Mouse (Mus musculus) thymus, adult 18-20 months (tissue): Measurements from ENCODE around the gene Irf3.
"Not testable (repeated sequence)": the region's sequence is repeated elsewhere in the genome, so short reads cannot be mapped to it uniquely, and the experiment has no call there.

Experiments used
- DNase-seq, 2 experiments: peaks; one replicate each; pipeline ENCODE4 v3.0.0; 2022; ENCODE audit warnings: mixed read lengths in 2 of 2

Gene Irf3

GRCm38 (mm10) chr7:45008411-45008810 lies 11.0 kb downstream of the Irf3 start:
- no peak for DNase-seq

GRCm38 (mm10) chr7:45012011-45012410 lies 14.6 kb downstream of the Irf3 start:
- no peak for DNase-seq

DNA sequence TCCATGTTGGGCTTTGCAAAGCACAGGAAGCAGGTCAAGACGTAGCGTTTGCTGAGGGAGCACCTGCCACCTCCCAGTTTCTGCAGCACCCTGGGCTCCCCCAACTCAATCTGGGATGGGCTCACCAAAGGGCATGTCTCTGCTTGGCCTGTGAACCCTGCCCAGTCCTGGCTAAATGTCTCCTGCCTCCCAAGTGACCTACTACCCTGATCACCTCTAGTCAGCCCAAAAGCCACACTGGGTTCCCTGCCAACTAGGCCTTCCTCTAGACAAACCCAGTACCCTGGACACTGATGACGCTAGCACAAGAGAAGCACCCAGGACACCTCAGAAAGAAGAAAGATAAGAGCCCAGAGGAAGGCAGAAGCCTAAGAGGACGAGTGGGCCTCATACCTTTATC lies 15.4 kb downstream of the Irf3 start:
- no peak for DNase-seq

DNA sequence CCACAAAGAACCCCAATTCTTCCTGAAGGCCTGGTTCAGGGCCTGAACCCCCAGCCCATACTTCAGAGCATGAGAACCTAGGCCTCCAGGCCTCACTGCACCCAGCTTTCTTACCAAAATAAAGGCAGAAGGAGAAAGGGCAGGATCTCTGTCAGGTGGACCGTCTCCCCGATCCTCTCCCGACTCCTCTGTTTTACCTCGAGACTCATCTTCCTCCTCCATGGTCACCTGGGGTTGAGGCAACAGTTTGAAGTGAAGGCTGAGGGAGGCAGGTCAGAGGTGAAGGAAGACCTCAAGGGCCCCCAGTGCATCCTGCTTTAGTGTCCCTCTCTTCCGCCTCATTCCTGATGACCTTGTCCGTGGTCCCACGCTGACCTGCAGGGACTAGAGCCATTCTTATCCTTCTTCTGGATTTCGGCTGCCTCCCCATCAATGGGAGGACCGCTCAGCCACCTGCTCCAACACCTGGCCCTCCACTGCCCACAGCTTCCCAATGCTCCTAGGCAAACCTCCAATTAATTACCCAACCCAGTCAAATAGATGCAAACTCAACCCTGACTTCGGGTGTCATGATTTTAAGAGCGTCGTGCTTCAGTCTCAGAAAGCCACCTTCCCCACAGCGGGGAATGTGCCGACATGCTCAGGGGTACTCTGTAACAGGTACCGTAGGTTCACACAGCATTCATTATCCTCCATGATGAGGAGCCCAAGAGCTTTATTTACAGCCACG lies 16.1 kb downstream of the Irf3 start:
- no peak for DNase-seq

DNA sequence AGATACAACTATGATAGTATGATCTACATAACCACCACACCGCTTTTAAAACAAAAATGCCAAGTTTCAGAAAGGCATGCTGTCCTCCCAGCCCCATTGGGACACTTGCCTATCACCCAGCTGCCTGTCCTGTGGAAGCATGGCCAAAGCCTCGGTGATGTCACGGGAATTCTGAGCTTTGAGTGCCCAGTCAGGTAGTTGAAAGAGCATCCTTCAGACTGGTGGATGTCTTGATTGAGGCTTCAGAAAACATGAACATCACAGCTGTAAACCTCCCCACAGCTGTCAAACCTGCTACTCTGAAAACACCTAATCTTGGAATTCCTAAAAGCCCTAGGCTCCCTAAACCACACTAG lies 16.6 kb downstream of the Irf3 start:
- DNase-seq: no peak

- DNase-seq: no peak
Observed at GRCm38 (mm10) chr7:45015344-45015956, 18.0 kb downstream of the Irf3 start.

DNA sequence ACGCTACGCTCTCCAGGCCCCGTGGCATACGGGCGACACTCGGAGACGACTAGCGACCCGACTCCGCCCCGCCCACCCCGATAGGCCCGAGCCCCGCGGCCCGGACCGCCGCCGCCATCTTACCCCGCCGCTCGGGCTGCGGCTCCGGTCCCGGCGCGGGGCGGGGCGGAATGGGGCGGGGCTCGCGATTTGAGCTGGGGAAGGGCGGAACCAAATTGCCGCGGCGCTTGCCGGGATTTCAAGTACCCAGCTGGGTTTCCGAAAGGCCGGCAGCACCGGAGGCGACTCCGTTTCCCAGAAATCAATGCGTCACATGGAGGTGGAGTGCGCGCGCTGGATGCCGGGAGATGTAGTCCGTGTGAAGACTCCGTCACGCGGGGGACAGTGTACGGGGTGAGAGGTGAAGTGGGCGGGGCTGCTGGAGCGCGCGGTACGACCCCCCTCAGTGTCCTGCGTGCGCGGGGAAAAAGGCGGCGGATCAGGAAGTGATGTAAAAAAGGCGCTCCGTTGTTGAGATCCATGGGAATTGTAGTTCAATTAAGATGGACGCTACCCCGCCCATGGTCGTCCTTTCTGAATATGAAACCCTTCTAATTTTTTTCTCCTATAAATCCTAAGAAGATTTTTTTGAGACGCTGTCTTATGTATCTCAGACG lies 18.6 kb downstream of the Irf3 start, which contains the start of gene Scaf1:
TSS of gene Scaf1 (minus strand) at position 407 of the 656 bp plus-strand sequence.
- DNase-seq: peak; percentile 100

DNA sequence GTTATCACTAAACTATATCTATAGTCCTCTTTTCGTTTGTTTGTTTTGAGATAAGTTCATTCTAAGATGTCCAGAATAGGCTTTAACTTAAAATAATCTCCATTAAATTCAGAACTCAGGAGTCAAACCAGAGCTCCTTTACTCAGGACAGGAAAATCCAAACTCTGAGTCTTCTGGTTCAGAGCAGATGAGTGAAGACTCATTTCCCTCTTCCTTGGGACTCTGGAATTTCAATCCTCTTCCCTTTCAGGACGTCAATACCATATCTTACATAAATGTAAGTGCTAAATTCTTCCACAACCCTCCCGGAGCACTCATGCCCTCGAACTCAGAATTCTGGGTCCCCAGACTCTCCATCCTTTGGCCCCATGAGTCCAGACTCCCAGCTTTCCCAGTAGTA lies 19.3 kb downstream of the Irf3 start:
- DNase-seq: no peak

- DNase-seq: peak; percentile 76 to 90
Observed at GRCm38 (mm10) chr7:45017242-45018061, 20.0 kb downstream of the Irf3 start, which contains the start of gene Rras. TSS of gene Rras (plus strand) at chr7:45017961.

- DNase-seq: no peak
Observed at GRCm38 (mm10) chr7:45019031-45019571, 21.7 kb downstream of the Irf3 start.

DNA sequence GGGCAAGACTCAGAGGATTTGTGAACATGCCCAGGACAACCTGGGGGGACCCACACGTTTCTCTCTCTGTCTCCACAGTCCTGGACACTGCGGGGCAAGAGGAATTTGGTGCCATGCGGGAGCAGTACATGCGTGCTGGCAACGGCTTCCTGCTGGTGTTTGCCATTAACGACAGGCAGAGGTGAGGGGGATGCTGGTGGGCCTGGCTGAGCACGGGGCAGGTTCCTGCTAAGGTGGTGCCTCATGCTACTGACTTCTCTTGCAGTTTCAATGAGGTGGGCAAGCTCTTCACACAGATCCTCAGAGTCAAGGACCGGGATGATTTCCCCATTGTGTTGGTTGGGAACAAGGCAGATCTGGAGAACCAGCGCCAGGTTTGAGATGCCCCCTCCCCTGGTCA lies 22.8 kb downstream of the Irf3 start:
- no peak for DNase-seq

DNA sequence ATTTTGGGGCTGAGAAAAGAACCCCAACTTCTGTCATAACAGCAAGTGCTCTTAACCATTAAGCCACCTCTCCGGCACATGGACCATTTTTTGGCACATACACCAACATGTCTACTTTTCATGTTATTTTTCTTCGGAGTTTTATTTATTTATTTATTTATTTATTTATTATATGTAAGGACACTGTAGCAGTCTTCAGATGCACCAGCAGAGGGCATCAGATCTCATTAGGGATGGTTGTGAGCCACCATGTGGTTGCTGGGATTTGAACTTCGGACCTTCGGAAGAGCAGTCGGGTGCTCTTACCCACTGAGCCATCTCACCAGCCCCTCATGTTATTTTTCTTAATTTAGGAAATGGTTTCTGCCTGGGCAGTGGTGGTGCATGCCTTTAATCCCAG lies 26.3 kb downstream of the Irf3 start:
- not testable (repeated sequence) for DNase-seq

DNA sequence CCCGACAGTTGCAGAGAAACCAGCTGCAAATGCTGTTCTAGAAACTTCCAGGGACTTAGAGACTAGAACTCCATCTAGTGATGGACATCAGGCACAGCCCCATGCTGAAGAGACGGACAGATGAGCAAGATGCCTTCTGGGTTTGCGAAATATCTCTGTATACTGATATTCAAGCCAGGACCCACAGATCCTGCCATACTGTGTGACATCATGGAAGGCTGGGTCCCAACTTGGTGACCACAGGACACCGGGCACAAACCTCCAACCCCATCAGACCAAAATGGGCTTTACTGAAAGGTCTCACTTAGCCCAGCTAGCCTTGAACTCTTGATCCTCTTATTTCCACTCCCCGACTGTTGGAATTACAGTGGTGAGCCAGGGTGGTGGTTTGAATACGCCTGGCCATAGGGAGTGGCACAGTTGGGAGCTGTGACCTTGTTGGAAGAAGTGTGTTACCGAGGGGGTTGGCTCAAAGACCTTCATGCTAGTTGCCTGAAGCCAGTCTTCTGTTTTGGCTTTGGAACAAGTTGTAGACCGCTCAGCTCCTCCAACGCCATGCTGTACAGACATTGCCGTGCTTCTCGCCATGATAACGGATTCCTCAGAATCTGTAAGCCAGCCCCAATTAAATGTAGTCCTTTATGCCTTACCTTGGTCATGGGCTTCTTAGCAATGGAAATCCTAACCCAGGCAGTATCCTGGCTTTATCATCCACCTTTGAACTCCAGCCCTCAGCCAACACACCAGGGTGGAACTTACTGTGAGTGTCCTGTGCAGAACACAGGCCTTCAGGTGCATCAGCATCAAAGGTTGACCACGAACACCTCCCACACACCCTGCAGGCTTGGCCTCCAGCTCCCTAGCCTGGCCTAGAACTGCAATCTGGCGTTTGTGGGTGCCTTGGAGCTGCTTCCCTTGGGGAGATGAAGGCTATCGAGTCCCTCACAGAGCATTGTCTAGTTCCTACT lies 27.1 kb downstream of the Irf3 start:
- no peak for DNase-seq

GRCm38 (mm10) chr7:45025601-45026220 lies 28.3 kb downstream of the Irf3 start:
- no peak for DNase-seq

DNA sequence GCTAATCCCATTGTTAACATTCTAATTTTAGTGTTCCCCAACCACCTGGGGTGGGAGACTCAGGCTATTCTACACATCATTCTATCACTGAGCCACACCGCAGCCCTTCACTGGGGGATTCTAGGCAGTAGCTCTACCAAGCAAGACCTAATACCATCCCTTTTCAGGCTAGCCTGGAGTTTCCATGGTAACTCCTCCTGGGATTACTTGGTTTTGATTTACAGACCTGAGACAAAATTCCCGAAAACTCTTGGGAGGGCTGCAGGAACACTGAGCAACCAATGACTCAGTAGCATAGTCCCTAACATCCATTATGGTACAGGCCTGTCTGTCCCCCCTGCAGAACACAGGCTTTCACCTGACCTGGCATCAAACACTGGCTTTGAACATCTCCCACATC lies 28.8 kb downstream of the Irf3 start:
- no peak for DNase-seq

- no peak for DNase-seq
Observed at GRCm38 (mm10) chr7:45027761-45028160, 30.3 kb downstream of the Irf3 start.

DNA sequence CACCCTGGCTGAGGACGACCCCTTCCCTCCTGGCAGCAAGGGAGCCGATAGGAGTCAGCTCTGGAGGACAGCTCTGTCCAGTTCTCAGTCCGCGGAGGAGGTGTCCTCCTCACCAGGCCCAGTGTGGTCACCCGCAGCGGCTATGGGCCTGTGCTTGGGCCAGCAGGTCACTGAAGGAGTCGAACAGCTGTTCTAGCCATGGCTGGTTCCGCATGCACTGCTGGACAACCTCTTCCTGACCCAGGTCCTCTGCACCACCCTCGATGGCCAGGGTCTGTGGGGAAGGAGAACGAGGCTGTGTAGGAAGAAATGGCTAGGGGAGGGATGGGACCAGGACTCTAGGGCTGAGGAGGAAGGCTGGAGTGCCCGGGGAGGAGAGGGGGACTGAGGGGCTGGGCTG lies 30.9 kb downstream of the Irf3 start:
- DNase-seq: no peak

DNA sequence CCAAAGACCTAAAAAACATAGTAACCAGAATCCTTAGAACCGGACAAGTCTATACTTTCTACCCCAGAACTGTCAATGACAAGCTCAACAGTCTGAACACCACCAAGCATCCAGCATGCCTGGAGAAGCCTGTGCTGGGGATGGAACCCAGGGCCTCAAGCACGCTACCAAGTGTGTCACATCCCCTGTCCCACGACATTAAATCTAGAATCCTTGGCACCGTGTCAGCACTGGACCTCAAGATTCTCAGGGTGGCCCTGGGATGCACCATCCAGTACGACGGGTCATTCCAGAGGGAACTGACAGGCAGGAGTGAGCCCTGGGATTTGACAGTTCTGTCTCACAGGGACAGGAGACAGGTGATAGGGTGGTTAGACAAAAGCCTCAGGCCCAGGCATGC lies 32.5 kb downstream of the Irf3 start:
- DNase-seq: no peak

- no peak for DNase-seq
Observed at GRCm38 (mm10) chr7:45030857-45031256, 33.4 kb downstream of the Irf3 start.

DNA sequence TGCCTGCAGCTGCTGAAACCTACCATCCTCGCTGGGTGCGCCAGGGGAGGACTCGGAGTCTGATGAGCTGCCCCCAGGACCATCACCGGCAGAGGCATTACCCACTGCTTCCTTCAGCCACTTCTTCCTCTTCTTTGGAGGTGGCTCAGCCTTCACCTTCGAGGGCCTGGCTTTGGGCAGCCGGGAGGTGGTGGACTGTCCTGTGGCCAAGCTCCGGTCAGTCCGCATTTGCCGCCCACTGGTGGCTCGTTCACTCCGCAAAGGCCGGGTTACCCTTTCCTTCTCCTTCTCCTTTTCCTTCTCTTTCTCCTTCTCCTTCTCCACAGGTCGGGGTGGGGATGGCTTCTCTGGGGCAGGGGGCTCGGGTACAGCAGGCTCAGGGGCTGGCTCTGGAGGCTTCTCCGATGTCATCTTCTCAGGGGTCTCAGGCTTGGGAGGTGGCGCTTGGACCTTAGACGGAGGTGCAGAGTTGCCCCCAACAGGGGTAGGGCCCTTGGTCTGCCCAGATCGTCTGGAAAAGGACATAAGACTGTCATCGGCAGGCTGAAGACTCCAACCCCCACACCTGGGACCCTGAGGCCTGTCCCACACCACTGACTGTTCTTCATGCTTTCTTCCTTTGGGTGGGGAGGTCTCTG lies 36.4 kb downstream of the Irf3 start:
- no peak for DNase-seq

GRCm38 (mm10) chr7:45035631-45036030 lies 38.2 kb downstream of the Irf3 start:
- no peak for DNase-seq
